Mouse (Mus musculus): ENCODE results near the gene Arhgap23. TPM values are rescaled to one million over a fixed set of nuclear protein-coding genes. Genes with fewer than 3 reads are reported as not detected.

Gene Arhgap23
- polyA plus RNA-seq, 1 experiment: 26.0 TPM

DNA sequence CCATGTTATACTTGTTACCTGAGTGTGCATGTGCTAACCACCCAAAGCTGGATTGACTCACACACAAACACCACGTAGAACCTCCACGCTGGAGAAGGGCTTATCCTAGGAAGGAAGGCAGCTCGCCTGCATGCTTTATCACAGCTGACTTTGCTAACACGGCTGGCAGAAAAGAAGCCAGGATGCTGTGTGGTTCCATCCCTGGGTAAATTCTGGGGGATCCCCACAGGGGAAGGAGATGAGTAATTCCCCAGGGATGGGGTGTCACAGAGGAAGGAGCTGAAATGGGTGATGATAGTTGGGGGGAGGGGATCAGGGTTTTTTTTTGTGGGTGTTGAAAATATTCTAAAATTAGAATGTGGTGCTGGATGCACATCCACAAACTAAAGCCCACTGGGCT lies 90.5 kb downstream of the Arhgap23 start:
- no peak for DNase-seq (ENCODE audit: low spot score)

DNA sequence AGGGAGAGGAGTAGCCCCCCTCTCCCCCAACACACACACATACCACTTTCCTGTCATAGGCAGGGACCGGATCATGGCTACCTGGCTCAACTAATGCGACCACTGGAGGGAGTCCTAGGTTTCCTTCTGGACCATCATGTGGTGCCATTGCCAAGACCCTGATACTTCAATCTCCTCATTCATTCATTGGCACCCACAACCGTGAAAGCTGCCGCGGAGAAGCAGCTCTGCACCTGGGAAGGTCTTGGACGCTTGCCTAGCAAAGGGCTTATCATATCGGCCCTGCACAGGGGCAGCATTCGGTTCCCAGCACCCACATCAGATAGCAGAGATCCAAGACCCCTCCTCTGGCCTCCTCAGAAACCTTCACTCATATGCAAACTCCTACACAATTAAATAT lies 91.0 kb downstream of the Arhgap23 start:
- no peak for DNase-seq (ENCODE audit: low spot score)

DNA sequence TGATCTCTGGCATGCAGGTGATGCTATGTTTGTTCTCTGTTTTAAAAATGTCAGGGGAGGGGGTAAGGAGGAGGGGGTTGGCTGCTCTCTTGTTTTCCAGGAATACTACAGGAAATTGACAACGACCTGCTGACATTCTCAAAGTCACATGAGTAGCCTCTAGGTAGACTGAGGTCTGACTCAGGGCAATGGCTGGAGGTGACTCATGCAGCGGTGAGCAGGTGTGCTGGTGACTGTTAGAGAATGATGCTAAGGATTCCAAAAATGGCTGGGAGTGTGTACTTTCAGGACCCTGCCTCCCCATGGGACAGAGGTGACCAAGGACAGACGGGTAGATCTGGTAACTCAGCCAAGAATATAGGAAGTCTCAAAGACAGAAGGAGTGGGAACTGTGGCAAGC lies 92.9 kb downstream of the Arhgap23 start:
- no peak for DNase-seq (ENCODE audit: low spot score)

DNA sequence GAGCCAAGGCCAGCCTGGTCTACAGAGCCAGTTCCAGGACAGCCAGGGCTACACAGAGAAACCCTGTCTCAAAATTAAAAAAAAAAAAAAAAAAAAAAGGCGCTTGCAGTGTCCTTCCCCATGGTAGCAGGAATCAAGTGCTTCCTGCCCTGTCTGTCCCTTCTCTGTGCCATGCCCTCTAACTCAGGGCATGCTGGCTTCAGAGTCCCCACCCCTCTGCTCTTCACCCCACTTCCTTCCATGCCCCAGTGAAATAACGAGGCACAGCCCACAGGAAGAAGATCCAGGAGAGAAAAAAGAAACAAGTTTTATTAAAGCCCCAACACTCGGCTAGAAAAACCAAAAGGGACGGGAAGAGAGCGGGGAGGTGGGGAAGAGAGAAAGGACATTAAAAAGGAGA lies 93.7 kb downstream of the Arhgap23 start:
- DNase-seq (ENCODE audit: low spot score): no peak

DNA sequence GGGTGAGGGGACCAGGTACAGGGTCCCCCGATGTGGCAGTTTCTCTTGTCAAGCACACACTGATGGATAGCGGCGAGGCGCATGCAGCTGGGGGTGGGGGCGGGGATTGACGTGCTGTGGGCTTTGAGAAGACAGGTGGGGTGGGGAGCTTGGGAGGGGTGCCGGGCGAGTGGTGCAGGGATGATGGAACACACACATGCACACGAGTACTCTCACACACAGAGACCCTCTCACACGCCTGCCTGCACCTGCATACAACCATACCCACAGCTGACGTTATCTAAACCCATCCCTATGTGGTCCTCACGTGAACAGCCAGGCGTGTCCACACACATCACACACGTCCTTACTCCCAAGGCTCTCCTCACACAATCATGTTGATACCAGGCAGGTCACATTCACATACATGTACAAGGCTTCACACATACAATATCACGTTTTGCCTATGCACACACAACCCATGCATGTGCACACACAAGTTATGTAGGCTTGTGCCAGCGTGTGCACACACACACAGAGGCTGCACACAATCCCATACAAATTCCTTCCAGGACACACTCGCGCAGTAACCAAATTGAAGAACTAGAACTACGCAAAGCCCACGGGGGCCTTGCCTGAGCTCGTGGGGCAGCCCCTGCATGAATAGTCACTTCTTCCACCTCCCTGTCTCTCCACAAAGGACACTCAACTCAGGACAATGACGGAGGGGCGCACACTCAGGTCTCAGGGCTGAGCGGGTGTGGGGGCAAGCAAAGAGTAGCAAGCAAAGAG lies 94.6 kb downstream of the Arhgap23 start:
- DNase-seq (ENCODE audit: low spot score): no peak

DNA sequence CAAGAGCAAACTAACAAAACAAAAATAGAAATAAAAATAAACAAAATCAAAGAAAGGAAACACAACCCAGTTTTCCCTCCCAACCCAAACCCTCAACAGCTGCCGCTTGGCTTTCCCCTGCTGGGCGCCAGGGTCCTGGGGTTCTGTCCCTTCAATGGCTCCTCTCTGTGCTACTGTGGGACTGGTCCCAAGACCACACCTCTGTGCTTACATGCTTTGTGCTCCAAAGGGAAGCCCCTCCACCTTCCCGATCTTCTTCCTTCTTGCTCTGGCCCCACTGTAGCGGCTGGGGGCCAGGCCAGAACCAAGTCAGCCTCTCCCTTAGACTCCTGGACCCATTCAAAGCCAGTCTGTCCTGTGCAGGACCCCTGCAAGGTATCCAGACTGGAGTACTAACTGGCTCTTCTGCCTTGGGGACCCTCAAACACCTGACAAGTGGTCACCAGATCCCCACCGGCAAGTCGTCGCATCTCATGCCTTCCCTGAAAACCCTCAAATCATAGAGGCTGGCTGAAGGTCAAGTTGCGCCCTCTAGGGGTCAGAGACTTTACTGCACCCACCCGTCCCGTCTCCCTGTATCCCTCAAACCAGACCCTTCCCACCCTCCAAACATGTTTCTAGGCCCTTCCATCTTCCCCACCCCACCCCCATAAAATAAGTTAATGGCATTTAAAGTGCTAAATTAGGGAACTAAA lies 95.8 kb downstream of the Arhgap23 start:
- DNase-seq (ENCODE audit: low spot score): no peak

DNA sequence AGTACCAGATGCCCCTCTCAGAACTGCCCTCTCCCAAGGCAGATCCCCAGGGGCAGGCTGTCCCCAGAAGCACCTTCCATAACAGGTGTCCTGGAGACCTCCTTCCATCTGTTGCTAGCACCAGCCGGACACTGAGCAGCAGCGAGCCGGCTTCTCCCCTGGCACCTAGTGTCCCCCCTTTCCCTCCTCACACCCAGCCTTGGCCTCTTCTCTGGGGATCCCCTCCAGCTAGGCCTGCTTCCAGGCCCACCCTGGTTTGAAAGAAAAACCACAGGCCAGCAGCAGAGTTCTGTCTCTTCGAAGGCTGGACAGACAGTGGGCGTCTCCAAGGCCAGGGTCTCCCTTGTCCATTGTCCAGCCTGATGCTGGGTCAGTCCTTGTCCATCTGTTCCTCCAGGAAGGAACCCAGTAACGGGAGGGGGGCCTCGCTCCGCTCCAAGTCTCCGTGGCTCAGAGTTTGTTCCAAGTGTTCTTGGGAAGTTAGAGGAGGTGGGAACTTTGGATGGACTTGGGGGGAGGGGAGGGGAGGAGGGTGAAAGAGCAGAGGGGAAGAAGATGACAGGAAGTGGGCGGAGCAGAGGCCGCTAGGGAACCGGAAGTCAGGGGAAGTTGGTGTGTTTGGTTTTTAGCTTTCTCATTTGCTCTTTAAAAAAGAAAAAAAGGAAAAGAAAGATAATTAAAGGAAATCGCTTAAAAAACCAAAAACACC lies 96.5 kb downstream of the Arhgap23 start:
- DNase-seq (ENCODE audit: low spot score): no peak

DNA sequence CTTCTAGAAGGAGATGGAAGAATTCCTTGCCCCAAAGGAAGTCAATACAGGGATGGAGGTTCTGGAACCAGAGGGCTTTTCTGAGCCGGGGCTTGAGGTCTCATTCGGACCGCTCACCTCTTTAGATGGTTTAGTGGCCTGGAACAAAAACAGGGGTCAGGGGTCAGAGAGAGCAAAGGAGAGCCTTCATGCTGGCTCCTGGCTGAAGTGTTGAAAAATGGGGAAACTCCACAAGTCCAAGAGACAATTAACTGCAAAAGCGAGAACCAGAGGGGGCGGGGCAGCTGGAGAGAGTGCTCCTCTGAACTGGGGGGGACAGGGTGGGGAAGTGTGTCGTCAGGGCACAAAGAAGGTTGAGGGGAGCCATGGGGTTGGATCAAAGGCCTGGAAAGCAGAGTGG lies 97.2 kb downstream of the Arhgap23 start:
- DNase-seq (ENCODE audit: low spot score): no peak

DNA sequence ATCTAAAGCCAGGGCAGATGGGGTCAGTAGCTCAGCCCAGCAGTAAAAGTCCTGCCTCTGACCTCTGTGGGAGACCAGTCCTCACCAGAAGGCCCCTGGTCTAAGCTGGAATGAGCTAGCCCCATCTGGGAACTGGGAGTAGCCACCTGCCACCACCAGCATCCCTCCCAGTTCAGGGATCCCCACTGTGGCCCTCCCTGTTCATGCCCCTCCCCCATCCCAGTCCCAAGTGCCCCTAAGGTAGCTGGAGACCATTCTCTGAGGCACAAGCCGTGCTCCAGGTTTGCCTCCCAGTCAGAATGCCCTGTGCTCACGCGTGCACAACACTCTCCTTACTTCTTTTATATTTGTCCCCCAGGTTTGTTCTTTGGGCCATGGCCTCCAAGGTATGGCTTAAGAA lies 97.7 kb downstream of the Arhgap23 start:
- no peak for DNase-seq (ENCODE audit: low spot score)

DNA sequence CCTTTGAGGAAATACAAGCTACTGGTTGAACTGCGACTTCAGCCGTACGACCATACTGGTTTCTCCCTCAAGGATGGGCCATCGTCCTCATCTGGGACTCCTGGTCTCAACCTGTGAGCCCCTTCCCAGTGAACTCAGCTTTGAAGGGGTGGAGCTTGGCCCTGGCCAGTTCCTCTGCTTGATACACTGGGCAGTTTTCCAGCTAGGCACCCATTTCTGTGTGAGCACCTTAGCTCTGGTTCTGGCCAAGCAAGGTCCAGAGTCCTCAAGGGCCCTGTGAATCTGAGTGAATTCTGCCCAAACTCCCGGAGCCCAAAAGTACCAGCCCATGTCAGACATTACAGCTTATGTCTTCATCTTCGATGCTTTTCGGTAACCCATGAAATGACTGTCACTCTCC lies 105.2 kb downstream of the Arhgap23 start:
- no peak for DNase-seq (ENCODE audit: low spot score)

DNA sequence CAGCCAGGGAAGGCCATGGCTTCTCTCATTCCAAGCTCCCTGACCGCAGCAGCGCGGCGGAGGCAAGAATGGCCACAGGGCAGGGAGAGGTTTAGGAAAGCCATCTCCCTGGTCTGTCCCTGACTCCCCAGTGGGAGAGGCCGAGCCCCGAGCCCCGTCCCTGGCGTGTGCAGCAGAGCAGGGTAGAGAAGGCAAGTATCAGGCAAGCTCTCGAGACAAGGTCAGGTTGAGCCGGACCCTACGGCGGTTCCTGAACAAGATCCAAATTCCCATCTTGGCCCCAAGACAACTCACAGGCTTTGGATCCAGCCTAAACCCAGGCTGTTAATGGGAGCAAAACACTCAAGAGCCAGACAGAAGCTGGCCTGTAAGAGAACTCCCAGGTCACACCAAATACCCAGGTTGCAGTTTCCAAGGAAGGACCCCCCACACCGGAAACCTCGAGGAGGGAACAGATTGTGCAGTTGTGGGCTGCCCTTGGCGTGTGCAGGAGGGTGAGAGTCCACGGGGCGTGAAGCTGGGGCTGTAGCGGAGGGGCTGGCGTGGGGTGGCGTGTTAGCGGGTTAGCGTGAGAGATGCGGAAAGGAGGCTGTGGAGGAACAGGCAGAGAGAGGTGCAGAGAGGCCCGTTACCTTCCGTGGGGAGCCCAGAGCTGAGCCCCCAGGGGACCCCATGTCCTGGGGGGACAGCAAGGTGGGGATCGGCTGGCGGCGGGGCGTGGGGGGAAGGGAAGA lies 106.6 kb downstream of the Arhgap23 start:
- DNase-seq (ENCODE audit: low spot score): no peak

DNA sequence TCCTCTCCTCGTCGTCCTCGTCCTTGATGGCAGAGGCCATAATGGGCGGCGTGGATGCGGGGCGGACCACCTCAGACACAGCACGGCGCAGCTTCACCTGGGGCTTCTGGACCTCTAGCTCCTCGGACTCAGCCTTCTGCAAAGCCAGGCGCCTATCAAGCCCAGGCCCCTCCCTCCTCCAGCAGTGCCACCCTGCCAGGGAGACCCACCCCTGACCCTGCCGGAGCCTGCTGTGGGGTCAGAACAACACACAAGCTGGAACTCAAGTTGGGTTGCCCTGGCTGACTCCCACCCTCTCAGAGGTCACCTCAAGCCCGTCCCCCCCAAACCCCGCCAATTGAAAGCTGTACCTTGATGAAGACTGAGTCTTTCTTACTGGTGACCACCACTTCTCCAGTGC lies 107.8 kb downstream of the Arhgap23 start:
- DNase-seq (ENCODE audit: low spot score): no peak

DNA sequence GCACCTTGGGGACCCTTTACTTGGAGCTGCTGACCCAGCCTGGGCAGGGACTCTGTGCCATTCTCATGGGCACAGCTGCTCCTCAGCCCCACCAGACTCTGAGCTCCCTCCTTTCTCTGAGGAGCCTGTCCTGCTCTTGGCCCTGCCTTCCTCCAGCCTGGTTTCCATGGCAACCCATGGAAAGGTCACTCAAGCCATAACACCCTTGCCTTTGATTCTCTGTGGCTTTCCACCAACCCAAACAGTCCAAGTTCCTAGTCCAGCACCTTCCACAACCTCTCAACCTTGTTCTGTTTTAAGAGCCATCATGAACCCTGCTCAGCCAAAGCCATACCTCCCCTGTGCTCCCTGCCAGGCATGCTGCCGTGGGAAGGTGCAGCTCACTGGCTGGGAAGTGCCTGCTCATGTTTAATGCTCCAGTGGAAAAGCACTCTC lies 108.5 kb downstream of the Arhgap23 start:
- no peak for DNase-seq (ENCODE audit: low spot score)

DNA sequence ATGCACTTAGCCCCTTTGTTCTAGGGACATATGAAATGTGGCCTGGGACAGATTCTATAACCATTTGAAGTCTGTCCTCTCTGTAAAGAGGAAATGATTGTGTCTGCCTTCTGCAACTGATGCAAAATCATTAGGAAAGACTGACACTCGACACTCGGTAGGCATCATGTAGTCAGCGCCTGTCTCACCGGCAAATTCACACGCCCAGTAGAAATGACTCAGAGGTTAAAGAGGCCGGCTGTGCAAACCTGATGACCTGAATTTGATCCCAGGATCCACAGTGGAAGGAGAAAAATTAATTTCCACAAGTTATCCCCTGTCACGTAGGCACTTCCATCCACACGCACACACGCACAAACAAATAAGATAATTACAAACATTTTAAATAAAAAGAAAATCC lies 109.0 kb downstream of the Arhgap23 start:
- no peak for DNase-seq (ENCODE audit: low spot score)

DNA sequence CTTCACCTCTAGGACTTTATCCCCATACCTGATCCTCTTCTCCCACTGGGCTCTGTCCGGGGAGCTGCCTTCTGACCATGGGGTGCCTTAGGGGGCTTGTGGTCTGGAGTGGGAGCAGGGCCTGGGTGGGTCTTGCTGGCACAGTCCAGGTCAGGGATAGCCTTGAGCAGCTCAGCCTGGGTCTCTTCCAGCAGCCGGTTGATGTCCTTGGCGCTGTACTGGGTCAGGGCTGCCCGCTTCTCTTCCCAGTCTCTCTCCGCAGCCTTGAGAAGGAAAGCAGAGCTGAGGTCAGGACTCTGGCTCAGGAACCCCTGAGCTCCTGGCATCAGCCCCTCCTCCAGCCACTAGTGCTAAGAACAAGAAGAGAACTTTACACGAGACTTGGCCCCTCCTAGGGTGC lies 110.0 kb downstream of the Arhgap23 start:
- no peak for DNase-seq (ENCODE audit: low spot score)

DNA sequence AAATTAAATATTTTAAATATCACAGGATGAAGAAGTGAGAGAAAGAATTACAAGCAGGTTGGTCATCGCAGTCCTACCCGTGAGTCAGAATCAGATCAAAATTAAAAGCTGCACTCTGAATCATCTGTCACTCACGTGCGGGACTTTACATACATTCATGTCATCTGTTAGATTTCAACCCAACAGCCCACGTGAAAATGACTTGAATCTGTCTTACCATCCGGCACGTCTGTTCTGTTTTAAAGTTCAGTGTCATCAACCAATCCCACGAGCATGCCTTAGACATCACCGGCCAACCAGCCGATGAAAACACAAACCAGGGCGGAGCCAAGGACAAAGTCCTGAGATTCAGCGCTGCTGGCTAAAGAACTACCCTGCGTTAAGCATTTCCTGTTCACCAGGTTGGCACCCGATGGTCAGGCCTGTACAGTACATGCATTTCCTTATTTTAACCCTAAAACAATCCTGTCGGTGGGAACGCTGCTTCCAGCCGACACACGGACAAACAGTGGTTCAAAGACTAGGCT lies 113.0 kb downstream of the Arhgap23 start:
- DNase-seq (ENCODE audit: low spot score): no peak

DNA sequence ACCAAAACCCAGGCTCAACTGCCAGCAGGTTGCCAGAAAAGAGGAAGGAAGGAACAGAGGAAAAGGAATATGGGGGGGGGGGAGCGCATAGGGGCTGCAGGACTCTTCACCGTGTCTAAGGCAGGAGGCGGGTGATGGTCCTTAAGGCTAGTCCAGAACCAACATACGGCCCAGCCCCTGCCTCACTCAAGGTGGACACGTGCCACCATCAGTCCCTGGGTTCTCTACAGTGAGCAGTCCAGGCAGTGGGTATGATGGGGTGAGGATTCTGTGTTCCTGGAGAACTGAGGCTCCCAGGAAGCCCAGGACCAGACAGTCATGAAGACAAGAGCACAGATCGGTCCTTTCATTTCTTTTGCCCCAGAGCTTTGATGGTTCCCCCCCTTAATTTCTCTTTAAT lies 114.7 kb downstream of the Arhgap23 start:
- no peak for DNase-seq (ENCODE audit: low spot score)

DNA sequence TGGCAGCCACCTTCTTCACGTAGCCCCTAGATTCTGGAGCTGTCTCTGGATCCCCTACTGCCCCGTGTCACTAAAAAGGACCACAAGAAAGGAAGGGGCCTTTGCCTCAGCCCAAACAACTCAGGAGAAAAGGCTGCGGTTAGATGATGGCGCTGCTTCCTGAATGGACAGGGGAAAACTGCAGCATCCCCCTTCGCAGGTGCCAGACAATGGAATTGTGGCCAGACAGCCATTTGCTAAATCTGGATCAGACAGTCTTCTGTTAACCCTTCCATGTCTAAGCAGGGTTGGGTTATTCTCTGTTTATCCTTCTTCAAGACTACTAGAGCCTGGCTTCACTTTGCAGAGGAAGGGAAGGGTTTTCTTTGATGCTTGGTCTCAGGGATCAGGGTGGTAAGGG lies 115.6 kb downstream of the Arhgap23 start:
- DNase-seq (ENCODE audit: low spot score): no peak

DNA sequence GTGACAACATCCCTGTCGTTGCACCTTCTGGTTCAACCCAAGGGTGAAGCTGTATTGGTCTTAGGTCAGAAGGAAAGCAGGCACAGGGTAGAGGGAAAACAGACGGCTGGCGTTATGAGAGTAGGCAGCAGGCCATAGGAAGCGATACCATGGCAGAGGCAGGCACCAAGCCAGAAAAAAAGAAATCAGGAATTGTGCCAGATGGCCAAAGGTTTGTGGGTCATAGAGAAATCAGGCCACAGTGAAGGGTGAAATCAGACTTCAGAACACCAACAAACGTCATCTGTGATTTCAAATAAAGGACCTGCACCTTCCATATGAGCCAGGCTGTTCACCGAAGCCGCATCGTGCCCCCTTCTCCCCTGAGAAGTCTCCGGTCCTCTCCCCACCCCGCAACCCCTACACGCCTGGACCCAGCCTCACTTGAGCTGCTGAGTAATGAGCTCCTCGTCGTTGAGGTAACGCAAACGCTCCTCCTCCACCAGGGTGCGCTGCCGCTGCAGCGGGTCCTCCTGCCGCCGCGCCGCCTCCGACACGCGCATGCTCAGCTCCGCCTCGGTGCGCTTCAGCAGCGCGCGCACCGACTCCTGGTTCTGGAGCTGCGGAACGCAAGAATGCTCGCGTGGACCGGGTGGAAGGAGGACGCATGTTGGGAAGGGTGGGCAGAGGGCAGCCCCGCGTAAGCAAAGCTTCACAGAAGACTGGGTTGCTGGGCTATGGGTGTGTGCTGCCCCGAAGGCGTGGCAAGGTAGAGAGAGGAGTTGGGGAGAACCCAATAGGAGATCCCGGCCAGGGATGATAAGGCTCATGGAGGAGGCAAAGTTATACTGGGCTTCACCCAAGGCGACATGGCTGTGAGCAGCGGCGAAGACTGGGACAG lies 116.3 kb downstream of the Arhgap23 start:
- DNase-seq (ENCODE audit: low spot score): peak; percentile 80

DNA sequence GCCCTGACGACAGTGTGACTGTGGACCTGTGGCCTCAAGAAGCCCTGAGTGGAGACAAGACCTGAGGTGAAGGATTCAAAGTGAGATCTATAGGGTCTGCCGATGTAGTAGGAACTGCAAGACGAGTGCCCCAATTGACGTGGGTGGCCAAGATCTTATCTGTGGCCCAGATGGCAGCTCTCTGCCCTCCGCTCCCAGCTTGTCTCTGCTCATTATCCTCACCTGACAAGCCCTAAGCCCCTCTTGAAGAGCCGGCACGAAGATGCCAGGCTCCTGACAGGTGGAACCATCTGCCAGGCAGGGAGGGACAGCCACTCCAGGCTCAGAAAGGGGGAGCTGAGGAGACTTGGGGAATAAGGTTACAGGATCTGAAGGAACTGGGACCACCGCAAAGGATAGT lies 117.0 kb downstream of the Arhgap23 start:
- DNase-seq (ENCODE audit: low spot score): no peak

Data from urinary bladder, adult 2 months (tissue).